Mouse (Mus musculus): ENCODE measurements around the gene Lrp3. TPM values are rescaled to one million over a fixed set of nuclear protein-coding genes. Genes with fewer than 3 reads are reported as not detected.

Lrp3 gene
- polyA plus RNA-seq, 1 experiment = not detected

- TF ChIP-seq MAX (IDR thresholded peaks at IDR 0.05; ENCODE audit: low read depth) = no peak
- no peak for TF ChIP-seq MYOD1 (IDR thresholded peaks at IDR 0.05; ENCODE audit: control insufficient read depth in 1 of 3, insufficient read length in 2 of 3, low read depth in 2 of 3)
- Histone ChIP-seq H3K27me3 (ENCODE audit: control insufficient read depth, insufficient read depth, insufficient read length) (peaks cover 22% of the 10 kb centered on the region), H3K4me3 (no peak overlapping the region), H3ac (ENCODE audit: control insufficient read depth, insufficient read length) (no peak overlapping the region), H3K36me3 (ENCODE audit: control insufficient read depth, insufficient read depth) (no peaks in the 10 kb centered on the region), H3K4me2 (ENCODE audit: low read depth) (no peak overlapping the region), H3K79me2 (ENCODE audit: control insufficient read depth, insufficient read depth) (no peaks in the 10 kb centered on the region)
Measured at GRCm38 (mm10) chr7:35171867-35172382, 43.4 kb downstream of the Lrp3 start.

GRCm38 (mm10) chr7:35169341-35169740 is 46.0 kb downstream of the Lrp3 start:
- peak overlapping the region; percentile 4 for H3K4me2 ChIP-seq (ENCODE audit: low read depth)
- no peaks in the 10 kb centered on the region for H3K36me3 ChIP-seq (ENCODE audit: control insufficient read depth, insufficient read depth)
- no peak for TF ChIP-seq MYOD1 (IDR thresholded peaks at IDR 0.05; ENCODE audit: control insufficient read depth in 1 of 3, insufficient read length in 2 of 3, low read depth in 2 of 3)
- no peak for TF ChIP-seq POLR2AphosphoS2 (IDR thresholded peaks at IDR 0.05; ENCODE audit: insufficient read length, low read depth)
- TF ChIP-seq CEBPB (IDR thresholded peaks at IDR 0.05; ENCODE audit: insufficient read depth, poor library complexity, severe bottlenecking) = no peak
- no peak for TF ChIP-seq TCF12 (IDR thresholded peaks at IDR 0.05; ENCODE audit: insufficient read depth, poor library complexity, severe bottlenecking)
- TF ChIP-seq USF1 (IDR thresholded peaks at IDR 0.05; ENCODE audit: low read depth) = no peak
- no peak for TF ChIP-seq REST (IDR thresholded peaks at IDR 0.05; ENCODE audit: insufficient read depth, insufficient read length)
- no peak for TF ChIP-seq MYOG (IDR thresholded peaks at IDR 0.05; ENCODE audit: control insufficient read depth in 1 of 3, insufficient read depth in 1 of 3, insufficient read length in 2 of 3, low read depth in 2 of 3)
- no peak for TF ChIP-seq SRF (IDR thresholded peaks at IDR 0.05; ENCODE audit: control insufficient read depth, insufficient read length, low read depth)
- TF ChIP-seq E2F4 (IDR thresholded peaks at IDR 0.05; ENCODE audit: insufficient read depth) = no peak
- TF ChIP-seq TCF3 (IDR thresholded peaks at IDR 0.05; ENCODE audit: insufficient read length, low read depth) = no peak
- TF ChIP-seq POLR2A (IDR thresholded peaks at IDR 0.05; ENCODE audit: insufficient read length, low read depth) = no peak
- no peak for TF ChIP-seq MAX (IDR thresholded peaks at IDR 0.05; ENCODE audit: low read depth)
- H3K4me3 ChIP-seq = no peak overlapping the region
- no peaks in the 10 kb centered on the region for H3K79me2 ChIP-seq (ENCODE audit: control insufficient read depth, insufficient read depth)
- H3ac ChIP-seq (ENCODE audit: control insufficient read depth, insufficient read length) = no peak overlapping the region
- peaks cover 17% of the 10 kb centered on the region for H3K27me3 ChIP-seq (ENCODE audit: control insufficient read depth, insufficient read depth, insufficient read length)

GRCm38 (mm10) chr7:35167925-35168324 is 47.4 kb downstream of the Lrp3 start:
- no peak overlapping the region for H3K4me2 ChIP-seq (ENCODE audit: low read depth)
- TF ChIP-seq E2F4 (IDR thresholded peaks at IDR 0.05; ENCODE audit: insufficient read depth) (no peak), REST (IDR thresholded peaks at IDR 0.05; ENCODE audit: insufficient read depth, insufficient read length) (no peak), CEBPB (IDR thresholded peaks at IDR 0.05; ENCODE audit: insufficient read depth, poor library complexity, severe bottlenecking) (no peak), POLR2A (IDR thresholded peaks at IDR 0.05; ENCODE audit: insufficient read length, low read depth) (no peak), POLR2AphosphoS2 (IDR thresholded peaks at IDR 0.05; ENCODE audit: insufficient read length, low read depth) (no peak), MAX (IDR thresholded peaks at IDR 0.05; ENCODE audit: low read depth) (no peak), MYOG (IDR thresholded peaks at IDR 0.05; ENCODE audit: control insufficient read depth in 1 of 3, insufficient read depth in 1 of 3, insufficient read length in 2 of 3, low read depth in 2 of 3) (no peak), TCF12 (IDR thresholded peaks at IDR 0.05; ENCODE audit: insufficient read depth, poor library complexity, severe bottlenecking) (no peak), TCF3 (IDR thresholded peaks at IDR 0.05; ENCODE audit: insufficient read length, low read depth) (no peak), SRF (IDR thresholded peaks at IDR 0.05; ENCODE audit: control insufficient read depth, insufficient read length, low read depth) (no peak), USF1 (IDR thresholded peaks at IDR 0.05; ENCODE audit: low read depth) (no peak)
- H3K79me2 ChIP-seq (ENCODE audit: control insufficient read depth, insufficient read depth) = no peaks in the 10 kb centered on the region
- H3ac ChIP-seq (ENCODE audit: control insufficient read depth, insufficient read length) = no peak overlapping the region
- H3K36me3 ChIP-seq (ENCODE audit: control insufficient read depth, insufficient read depth) = no peaks in the 10 kb centered on the region
- H3K27me3 ChIP-seq (ENCODE audit: control insufficient read depth, insufficient read depth, insufficient read length) = peaks cover 8% of the 10 kb centered on the region
- H3K4me3 ChIP-seq = no peak overlapping the region

GRCm38 (mm10) chr7:35166988-35167387 is 48.3 kb downstream of the Lrp3 start:
- no peaks in the 10 kb centered on the region for H3K27me3 ChIP-seq (ENCODE audit: control insufficient read depth, insufficient read depth, insufficient read length)
- H3K4me2 ChIP-seq (ENCODE audit: low read depth) = no peak overlapping the region
- no peak overlapping the region for H3ac ChIP-seq (ENCODE audit: control insufficient read depth, insufficient read length)
- no peaks in the 10 kb centered on the region for H3K36me3 ChIP-seq (ENCODE audit: control insufficient read depth, insufficient read depth)
- H3K4me3 ChIP-seq = no peak overlapping the region
- no peak for TF ChIP-seq MYOD1 (IDR thresholded peaks at IDR 0.05; ENCODE audit: control insufficient read depth in 1 of 3, insufficient read length in 2 of 3, low read depth in 2 of 3)
- no peak for TF ChIP-seq CEBPB (IDR thresholded peaks at IDR 0.05; ENCODE audit: insufficient read depth, poor library complexity, severe bottlenecking)
- no peak for TF ChIP-seq POLR2A (IDR thresholded peaks at IDR 0.05; ENCODE audit: insufficient read length, low read depth)
- no peak for TF ChIP-seq SRF (IDR thresholded peaks at IDR 0.05; ENCODE audit: control insufficient read depth, insufficient read length, low read depth)
- no peak for TF ChIP-seq USF1 (IDR thresholded peaks at IDR 0.05; ENCODE audit: low read depth)
- TF ChIP-seq TCF12 (IDR thresholded peaks at IDR 0.05; ENCODE audit: insufficient read depth, poor library complexity, severe bottlenecking) = no peak
- no peak for TF ChIP-seq TCF3 (IDR thresholded peaks at IDR 0.05; ENCODE audit: insufficient read length, low read depth)
- no peak for TF ChIP-seq MAX (IDR thresholded peaks at IDR 0.05; ENCODE audit: low read depth)
- no peak for TF ChIP-seq POLR2AphosphoS2 (IDR thresholded peaks at IDR 0.05; ENCODE audit: insufficient read length, low read depth)
- no peak for TF ChIP-seq MYOG (IDR thresholded peaks at IDR 0.05; ENCODE audit: control insufficient read depth in 1 of 3, insufficient read depth in 1 of 3, insufficient read length in 2 of 3, low read depth in 2 of 3)
- TF ChIP-seq REST (IDR thresholded peaks at IDR 0.05; ENCODE audit: insufficient read depth, insufficient read length) = no peak
- no peak for TF ChIP-seq E2F4 (IDR thresholded peaks at IDR 0.05; ENCODE audit: insufficient read depth)
- H3K79me2 ChIP-seq (ENCODE audit: control insufficient read depth, insufficient read depth) = no peaks in the 10 kb centered on the region

- Histone ChIP-seq H3ac (ENCODE audit: control insufficient read depth, insufficient read length) (no peak overlapping the region), H3K27me3 (ENCODE audit: control insufficient read depth, insufficient read depth, insufficient read length) (no peaks in the 10 kb centered on the region), H3K4me3 (no peak overlapping the region), H3K4me2 (ENCODE audit: low read depth) (peak overlapping the region; percentile 32), H3K36me3 (ENCODE audit: control insufficient read depth, insufficient read depth) (no peaks in the 10 kb centered on the region), H3K79me2 (ENCODE audit: control insufficient read depth, insufficient read depth) (no peaks in the 10 kb centered on the region)
- TF ChIP-seq TCF12 (IDR thresholded peaks at IDR 0.05; ENCODE audit: insufficient read depth, poor library complexity, severe bottlenecking) (peak; percentile 17), MYOG (IDR thresholded peaks at IDR 0.05; ENCODE audit: control insufficient read depth in 1 of 3, insufficient read depth in 1 of 3, insufficient read length in 2 of 3, low read depth in 2 of 3) (peak in 2 of 3 experiments; percentile 16 to 79), MAX (IDR thresholded peaks at IDR 0.05; ENCODE audit: low read depth) (no peak), MYOD1 (IDR thresholded peaks at IDR 0.05; ENCODE audit: control insufficient read depth in 1 of 3, insufficient read length in 2 of 3, low read depth in 2 of 3) (peak in 2 of 3 experiments; percentile 17 to 67), CEBPB (IDR thresholded peaks at IDR 0.05; ENCODE audit: insufficient read depth, poor library complexity, severe bottlenecking) (no peak), SRF (IDR thresholded peaks at IDR 0.05; ENCODE audit: control insufficient read depth, insufficient read length, low read depth) (no peak), E2F4 (IDR thresholded peaks at IDR 0.05; ENCODE audit: insufficient read depth) (no peak)
Measured at GRCm38 (mm10) chr7:35164131-35164530, 51.2 kb downstream of the Lrp3 start.
